Mouse (Mus musculus) heart, embryonic 12.5 days (tissue): Measurements from ENCODE around the gene Mta3. TPM values are rescaled to one million over a fixed set of nuclear protein-coding genes. Genes with fewer than 3 reads are reported as not detected.
"Not testable (repeated sequence)": the region's sequence is repeated elsewhere in the genome, so short reads cannot be mapped to it uniquely, and the experiment has no call there.

Experiments
- ATAC-seq: fragments of 200-750 bp; cut with Nextera tagmentation; 2 replicates; pipeline ENCODE4 v1.8.0; 2017; ENCODE audit warnings: moderate TSS enrichment, moderate library complexity; ENCODE audit not compliant: insufficient number of reproducible peaks, low FRiP score
- H3K27ac ChIP-seq: fragments of 300-500 bp; sonication (generic); 2 replicates; pipeline ENCODE4 v1.5.1; 2016; ENCODE audit warnings: mild to moderate bottlenecking, moderate library complexity; ENCODE audit not compliant: poor library complexity, severe bottlenecking
- H3K27me3 ChIP-seq: fragments of 300-500 bp; sonication (generic); replicated peaks from 2 replicates; pipeline ENCODE4 v1.6.1; 2016; ENCODE audit warnings: mild to moderate bottlenecking, moderate library complexity
- H3K36me3 ChIP-seq: fragments of 300-500 bp; sonication (generic); 2 replicates; pipeline ENCODE4 v1.6.1; 2016; ENCODE audit warnings: mild to moderate bottlenecking, moderate library complexity
- H3K4me1 ChIP-seq: fragments of 300-500 bp; sonication (generic); replicated peaks from 2 replicates; pipeline ENCODE4 v1.6.1; 2016; ENCODE audit warnings: mild to moderate bottlenecking
- H3K4me2 ChIP-seq: fragments of 300-500 bp; sonication (generic); 2 replicates; pipeline ENCODE4 v1.6.1; 2016; ENCODE audit warnings: mild to moderate bottlenecking, moderate library complexity
- H3K4me3 ChIP-seq: fragments of 300-500 bp; sonication (generic); 2 replicates; pipeline ENCODE4 v1.5.1; 2016; ENCODE audit warnings: mild to moderate bottlenecking
- H3K9ac ChIP-seq: fragments of 300-500 bp; sonication (generic); 2 replicates; pipeline ENCODE4 v1.6.1; 2016; ENCODE audit warnings: mild to moderate bottlenecking, moderate library complexity
- H3K9me3 ChIP-seq: fragments of 300-500 bp; sonication (generic); replicated peaks from 2 replicates; pipeline ENCODE4 v1.6.1; 2016; ENCODE audit warnings: mild to moderate bottlenecking, moderate library complexity
- WGBS: fragments of 180-500 bp; shearing (Covaris S2); methylation state at CpG from one replicate; pipeline ENCODE4 v1.1.7; 2016; 5-methylcytosine and 5-hydroxymethylcytosine counted together
- polyA plus RNA-seq: library from polyadenylated mRNA; unstranded; fragments of >200 nt; fragmentation: Nextera tagmentation; extraction: Ambion mirVana; gene quantifications from 2 replicates; pipeline ENCODE4 v1.2.1, GENCODE M21; 2016

Gene Mta3
- polyA plus RNA-seq, 1 experiment from 2014 or later: 42.8 TPM

DNA sequence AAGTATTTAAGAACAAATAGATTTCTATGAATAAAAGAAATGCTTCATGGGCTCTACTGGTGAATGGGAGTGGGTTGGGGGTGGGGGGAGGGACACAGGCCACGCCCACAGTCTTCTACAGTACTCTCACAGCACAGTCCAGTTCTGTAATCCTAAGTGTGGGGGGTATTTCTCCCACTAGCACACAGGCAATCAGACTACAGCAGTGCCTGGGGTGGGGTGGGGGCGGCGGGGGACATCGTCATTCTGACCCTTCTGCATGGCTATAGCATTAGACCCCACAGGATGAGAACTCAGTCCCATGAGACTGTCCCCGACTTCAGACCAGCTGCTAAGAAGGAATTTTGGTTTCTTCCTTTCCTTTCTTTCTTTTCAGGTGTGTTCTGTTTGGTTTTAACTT is 143.8 kb downstream of the Mta3 start:
- WGBS: 74% methylated on average over 5 of the region's 5 CpGs
- H3K4me1 ChIP-seq: peaks cover 6% of the 10 kb centered on the region
- H3K9ac ChIP-seq: no peak overlapping the region
- H3K27ac ChIP-seq: no peak overlapping the region
- no peak overlapping the region for H3K4me3 ChIP-seq
- ATAC-seq: no peak
- H3K4me2 ChIP-seq: 0 out of 2 replicates have a peak overlapping the region, but pooled peaks have one; percentile 45
- 0 out of 2 replicates have a peak, but pooled peaks cover 4% of the 10 kb centered on the region for H3K27me3 ChIP-seq
- no peaks in the 10 kb centered on the region for H3K9me3 ChIP-seq
- H3K36me3 ChIP-seq: no peaks in the 10 kb centered on the region

DNA sequence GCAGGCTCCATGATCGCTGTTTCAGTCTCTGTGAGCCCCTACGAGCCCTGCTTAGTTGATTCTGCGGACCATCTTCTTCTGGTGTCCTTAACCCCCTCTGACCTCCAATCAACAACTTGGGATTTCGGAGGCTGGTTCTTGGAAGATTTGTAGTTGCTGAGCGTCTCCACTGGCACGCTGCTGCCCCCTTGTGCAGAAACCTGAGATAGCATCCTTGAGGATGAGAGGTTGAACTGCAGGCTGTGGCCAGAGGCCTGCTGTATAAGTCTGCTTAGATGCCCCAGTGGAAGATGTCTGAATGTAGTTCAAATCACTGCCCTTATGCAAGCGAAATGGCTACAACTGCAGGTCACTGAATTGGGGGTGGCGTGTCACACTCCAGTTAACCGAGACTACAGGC is 144.5 kb downstream of the Mta3 start:
- ATAC-seq: peak; percentile 15; the same call in 1 of the 2 replicates
- H3K9ac ChIP-seq: no peak overlapping the region
- H3K4me2 ChIP-seq: peak overlapping the region; percentile 45

DNA sequence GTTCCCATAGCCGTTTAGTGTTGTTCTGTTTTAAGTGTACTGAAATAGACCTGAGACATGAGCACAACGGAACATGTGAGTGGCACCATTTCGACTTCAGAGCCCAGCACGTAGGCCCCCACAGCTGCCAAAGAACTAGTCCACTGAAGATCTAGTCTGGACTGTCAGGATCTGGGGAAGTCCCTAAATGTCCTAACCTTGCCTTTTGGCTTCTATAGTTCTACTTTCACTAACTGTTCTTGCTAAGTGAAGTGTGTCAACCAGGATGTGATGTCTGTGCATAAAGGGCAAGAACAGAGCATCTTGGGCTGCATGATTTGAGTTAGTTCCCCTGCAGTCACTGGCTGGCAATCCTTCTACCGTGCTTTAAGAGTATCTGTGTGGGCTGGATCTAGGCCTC is 144.9 kb downstream of the Mta3 start:
- H3K4me1 ChIP-seq: peaks cover 6% of the 10 kb centered on the region
- 0 out of 2 replicates have a peak, but pooled peaks cover 4% of the 10 kb centered on the region for H3K27me3 ChIP-seq
- no peaks in the 10 kb centered on the region for H3K9me3 ChIP-seq
- no peak overlapping the region for H3K27ac ChIP-seq
- H3K4me3 ChIP-seq: no peak overlapping the region
- no peak for ATAC-seq
- H3K9ac ChIP-seq: no peak overlapping the region
- 76% methylated on average over 5 of the region's 5 CpGs for WGBS
- no peak overlapping the region for H3K4me2 ChIP-seq
- H3K36me3 ChIP-seq: no peaks in the 10 kb centered on the region

More for the DNA sequence above, 144.5 kb downstream of the Mta3 start:
- Histone ChIP-seq H3K9me3 (no peaks in the 10 kb centered on the region), H3K27me3 (0 out of 2 replicates have a peak, but pooled peaks cover 4% of the 10 kb centered on the region), H3K4me3 (no peak overlapping the region), H3K27ac (no peak overlapping the region), H3K4me1 (peaks cover 6% of the 10 kb centered on the region), H3K36me3 (no peaks in the 10 kb centered on the region)
- WGBS: 10% methylated on average over 9 of the region's 9 CpGs

DNA sequence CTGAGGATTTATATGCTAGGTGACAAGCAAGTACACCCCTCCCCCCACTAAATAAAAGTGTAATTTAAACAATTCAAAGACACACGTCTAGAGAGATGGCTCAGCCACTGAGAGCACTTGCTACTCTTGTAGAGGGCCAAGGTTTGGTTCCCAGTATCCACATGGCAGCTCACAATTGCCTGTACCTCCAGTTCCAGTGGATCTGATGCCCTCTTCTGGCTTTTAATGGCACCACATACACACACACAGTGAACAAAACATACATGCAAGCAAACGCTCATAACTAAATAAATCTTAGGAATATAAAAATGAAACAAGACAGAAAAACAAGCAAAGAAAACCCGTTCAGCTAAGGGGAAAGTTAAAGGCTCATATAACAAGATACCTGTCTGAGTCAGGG is 147.9 kb downstream of the Mta3 start:
- Histone ChIP-seq H3K9ac (no peak overlapping the region), H3K4me2 (peak overlapping the region; percentile 25; the same call in 1 of the 2 replicates), H3K4me1 (peaks cover 6% of the 10 kb centered on the region), H3K27me3 (0 out of 2 replicates have a peak, but pooled peaks cover 4% of the 10 kb centered on the region), H3K27ac (no peak overlapping the region), H3K4me3 (no peak overlapping the region), H3K9me3 (no peaks in the 10 kb centered on the region), H3K36me3 (no peaks in the 10 kb centered on the region)
- no peak for ATAC-seq
- 41% methylated on average over 3 of the region's 3 CpGs for WGBS

DNA sequence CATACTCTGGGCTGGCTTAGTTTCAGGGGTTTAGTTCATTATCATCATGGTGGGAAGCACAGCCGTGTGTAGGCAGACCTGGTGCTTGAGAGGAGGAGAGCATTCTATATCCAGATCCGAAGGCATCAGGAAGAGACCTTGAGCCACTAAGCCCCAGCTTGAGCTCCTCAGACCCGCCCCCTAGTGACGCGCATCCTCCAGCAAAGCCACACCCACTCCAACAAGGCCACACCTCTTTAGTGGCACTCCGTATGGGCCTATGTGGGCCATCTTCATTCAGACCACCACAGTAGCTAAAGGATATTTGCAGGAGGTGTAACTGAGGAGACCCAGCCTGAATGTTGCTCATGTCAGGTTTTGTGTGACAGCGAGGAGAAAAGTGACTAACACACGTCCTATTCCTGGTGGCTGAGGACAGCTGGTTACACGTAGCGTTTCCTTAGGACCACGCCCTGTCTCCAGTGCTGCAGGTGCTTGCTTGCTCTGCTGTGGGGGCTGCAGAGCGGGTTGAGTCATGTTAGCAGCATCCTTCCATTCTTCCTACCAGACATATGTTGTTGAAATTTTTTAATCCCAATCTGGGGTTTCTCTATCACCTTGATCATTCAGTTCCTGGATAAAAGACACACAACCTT is 148.4 kb downstream of the Mta3 start:
- 47% methylated on average over 12 of the region's 12 CpGs for WGBS
- H3K9me3 ChIP-seq: no peaks in the 10 kb centered on the region
- H3K9ac ChIP-seq: no peak overlapping the region
- H3K36me3 ChIP-seq: no peaks in the 10 kb centered on the region
- H3K4me3 ChIP-seq: no peak overlapping the region
- H3K4me1 ChIP-seq: peaks cover 6% of the 10 kb centered on the region
- no peak overlapping the region for H3K27ac ChIP-seq
- H3K27me3 ChIP-seq: 0 out of 2 replicates have a peak, but pooled peaks cover 4% of the 10 kb centered on the region
- H3K4me2 ChIP-seq: peak overlapping the region; percentile 25; the same call in 1 of the 2 replicates
- peak; percentile 85 for ATAC-seq

DNA sequence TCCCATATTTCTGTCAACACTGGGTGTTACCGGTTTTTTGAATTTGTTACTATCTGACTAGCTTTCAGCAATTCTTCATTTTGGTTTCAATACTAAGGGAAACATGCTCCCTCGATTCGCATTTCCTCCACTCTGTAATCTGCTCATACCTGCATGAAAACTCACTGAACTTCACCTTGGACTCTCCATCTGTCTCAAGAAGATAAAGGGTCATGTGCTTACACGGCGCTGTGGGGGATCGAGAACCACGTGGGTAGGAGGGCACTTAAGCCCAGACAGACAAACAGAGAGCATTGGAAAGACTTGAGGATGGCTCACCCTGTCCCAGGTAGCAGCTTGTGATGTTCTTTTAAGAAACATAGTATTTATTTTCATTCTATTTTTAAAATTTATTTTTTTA is 152.4 kb downstream of the Mta3 start:
- Histone ChIP-seq H3K27ac (no peak overlapping the region), H3K4me1 (0 out of 2 replicates have a peak, but pooled peaks cover 6% of the 10 kb centered on the region), H3K9ac (no peak overlapping the region), H3K9me3 (no peaks in the 10 kb centered on the region), H3K27me3 (no peaks in the 10 kb centered on the region), H3K36me3 (no peaks in the 10 kb centered on the region), H3K4me2 (no peak overlapping the region), H3K4me3 (no peak overlapping the region)
- peak; percentile 34; the same call in 1 of the 2 replicates for ATAC-seq
- WGBS: 74% methylated on average over 7 of the region's 7 CpGs

DNA sequence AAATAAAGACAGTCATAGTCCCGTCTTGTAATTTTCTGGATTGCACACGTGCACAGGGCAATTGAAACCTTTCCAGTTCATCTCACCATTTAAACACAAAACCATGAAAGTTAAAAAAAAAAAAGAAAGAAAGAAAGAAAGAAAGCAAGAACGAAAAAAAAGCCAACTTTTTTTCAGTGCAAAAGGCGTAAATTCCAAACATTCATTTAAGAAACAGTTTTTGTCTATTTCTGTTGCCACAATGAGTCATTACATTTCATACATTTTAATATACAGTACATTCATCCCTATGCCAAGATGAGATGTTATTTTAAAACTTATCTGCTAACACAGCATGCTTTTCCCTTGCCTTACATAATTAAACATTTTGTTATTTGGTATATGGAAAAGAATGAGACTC is 153.7 kb downstream of the Mta3 start:
- no peaks in the 10 kb centered on the region for H3K9me3 ChIP-seq
- WGBS: 83% methylated on average over 4 of the region's 4 CpGs

DNA sequence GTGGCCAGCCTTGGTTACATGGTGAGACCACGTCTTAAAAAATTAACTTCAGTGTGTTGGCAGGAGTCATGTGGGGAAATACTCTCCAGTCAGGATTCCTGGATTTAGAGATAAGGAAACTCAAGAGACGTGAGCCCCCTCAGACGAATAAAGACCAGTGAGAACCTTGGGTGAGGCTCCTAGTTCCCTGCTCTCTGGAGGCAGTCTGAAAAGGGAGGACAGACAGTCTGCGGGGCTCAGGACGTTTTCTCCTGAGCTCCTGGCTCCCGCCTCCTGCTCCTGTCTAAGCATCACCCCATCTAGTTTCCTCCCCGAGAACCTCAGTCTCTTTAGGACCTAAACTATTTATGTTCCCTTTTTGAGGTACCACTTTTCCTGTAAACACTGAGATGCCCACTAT is 154.3 kb downstream of the Mta3 start:
- WGBS: 52% methylated on average over 7 of the region's 7 CpGs

More for the DNA sequence above, 153.7 kb downstream of the Mta3 start:
- 0 out of 2 replicates have a peak, but pooled peaks cover 1% of the 10 kb centered on the region for H3K27me3 ChIP-seq
- H3K4me3 ChIP-seq: no peak overlapping the region
- no peak overlapping the region for H3K4me2 ChIP-seq
- ATAC-seq: no peak
- no peaks in the 10 kb centered on the region for H3K36me3 ChIP-seq
- H3K4me1 ChIP-seq: 0 out of 2 replicates have a peak, but pooled peaks cover 6% of the 10 kb centered on the region
- no peak overlapping the region for H3K27ac ChIP-seq
- H3K9ac ChIP-seq: no peak overlapping the region

DNA sequence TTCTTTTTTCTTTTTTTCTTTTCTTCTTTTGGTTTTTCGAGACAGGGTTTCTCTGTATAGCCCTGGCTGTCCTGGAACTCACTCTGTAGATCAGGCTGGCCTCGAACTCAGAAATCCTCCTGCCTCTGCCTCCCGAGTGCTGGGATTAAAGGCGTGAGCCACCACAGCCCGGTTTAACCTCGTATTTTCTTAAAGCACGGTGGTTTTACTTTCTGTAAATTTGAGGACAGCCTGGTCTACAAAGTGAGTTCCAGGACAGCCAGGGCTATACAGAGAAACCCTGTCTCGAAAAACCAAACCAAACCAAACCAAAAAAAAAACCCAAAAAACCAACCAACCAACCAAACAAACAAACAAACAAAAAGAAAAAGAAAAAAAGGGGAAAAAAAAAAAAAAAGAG is 155.0 kb downstream of the Mta3 start:
- H3K9me3 ChIP-seq, H3K36me3 ChIP-seq, ATAC-seq, H3K27me3 ChIP-seq, H3K9ac ChIP-seq, H3K27ac ChIP-seq, H3K4me1 ChIP-seq: not testable (repeated sequence)
- Histone ChIP-seq H3K4me2 (peak overlapping the region; percentile 91), H3K4me3 (peak overlapping the region; percentile 78)
- WGBS: 65% methylated on average over 8 of the region's 8 CpGs

More for the DNA sequence above, 154.3 kb downstream of the Mta3 start:
- Histone ChIP-seq H3K4me2 (no peak overlapping the region), H3K4me1 (0 out of 2 replicates have a peak, but pooled peaks cover 6% of the 10 kb centered on the region), H3K27me3 (0 out of 2 replicates have a peak, but pooled peaks cover 5% of the 10 kb centered on the region), H3K36me3 (no peaks in the 10 kb centered on the region), H3K27ac (no peak overlapping the region), H3K9me3 (no peaks in the 10 kb centered on the region), H3K4me3 (no peak overlapping the region), H3K9ac (no peak overlapping the region)
- ATAC-seq: no peak

DNA sequence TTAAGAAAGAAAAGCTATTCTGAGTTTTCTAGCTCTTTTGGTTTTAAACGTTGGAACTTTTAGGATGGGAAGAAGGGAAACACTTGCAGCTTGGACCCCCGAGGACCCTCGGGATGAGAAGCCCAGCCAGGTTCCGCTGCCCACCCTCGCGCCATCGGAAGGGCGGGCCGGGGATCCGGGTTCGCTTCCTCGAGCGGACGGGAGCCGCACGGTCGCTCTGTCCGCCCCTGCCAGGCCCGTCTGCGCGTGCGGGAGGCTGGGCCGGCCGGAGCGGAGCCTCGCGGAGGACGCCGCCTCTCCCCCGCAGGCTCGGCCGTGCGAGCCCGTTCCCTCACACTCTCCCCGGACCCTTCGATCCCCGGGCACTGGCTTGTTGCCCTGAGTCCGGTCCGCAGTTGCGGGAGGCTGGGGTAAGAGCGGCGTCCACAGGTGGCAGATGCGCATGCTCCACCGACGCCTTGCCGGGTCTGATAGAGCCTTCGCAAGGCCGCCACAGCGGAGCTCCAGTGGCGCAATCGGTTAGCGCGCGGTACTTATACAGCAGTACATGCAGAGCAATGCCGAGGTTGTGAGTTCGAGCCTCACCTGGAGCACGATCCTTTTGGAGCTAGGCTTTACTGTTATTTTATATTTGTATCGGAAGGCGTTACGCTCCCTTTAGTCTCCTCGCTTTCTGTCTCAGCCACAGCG is 155.6 kb downstream of the Mta3 start:
- peak overlapping the region; percentile 77 for H3K9ac ChIP-seq
- peak overlapping the region; percentile 91 for H3K4me2 ChIP-seq
- 0 out of 2 replicates have a peak, but pooled peaks cover 5% of the 10 kb centered on the region for H3K27me3 ChIP-seq
- H3K4me3 ChIP-seq: peak overlapping the region; percentile 78
- peak; percentile 95 for ATAC-seq
- peak overlapping the region; percentile 83 for H3K27ac ChIP-seq
- 0 out of 2 replicates have a peak, but pooled peaks cover 6% of the 10 kb centered on the region for H3K4me1 ChIP-seq
- no peaks in the 10 kb centered on the region for H3K36me3 ChIP-seq
- under 1% methylated on average over 62 of the region's 62 CpGs for WGBS
- no peaks in the 10 kb centered on the region for H3K9me3 ChIP-seq
